Mouse (Mus musculus): Measurements from ENCODE around the gene Rpl23.
A peak's percentile ranks its signal among the peaks of the same experiment; 100 is the strongest.
"Not testable (repeated sequence)": the region's sequence is repeated elsewhere in the genome, so short reads cannot be mapped to it uniquely, and the experiment has no call there.

Gene Rpl23

GRCm38 (mm10) chr11:97799994-97800690 lies 17.9 kb upstream of the Rpl23 start:
- peak in 1 of 2 experiments; percentile 31 for DNase-seq (ENCODE audit: low spot score in 2 of 2)

- peak; percentile 68 to 82 for DNase-seq (ENCODE audit: low spot score in 2 of 2)
Measured at GRCm38 (mm10) chr11:97799146-97799993, 17.1 kb upstream of the Rpl23 start.

GRCm38 (mm10) chr11:97798782-97799145 lies 16.5 kb upstream of the Rpl23 start, which contains the start of gene Lasp1:
Gene Lasp1, plus strand, starts transcription at chr11:97799000.
- DNase-seq (ENCODE audit: low spot score in 2 of 2) = peak; percentile 92 to 94

- DNase-seq (ENCODE audit: low spot score in 2 of 2) = no peak
Measured at GRCm38 (mm10) chr11:97798083-97798435, 15.8 kb upstream of the Rpl23 start.

GRCm38 (mm10) chr11:97797369-97798082 lies 15.3 kb upstream of the Rpl23 start:
- no peak for DNase-seq (ENCODE audit: low spot score in 2 of 2)

GRCm38 (mm10) chr11:97796910-97797309 lies 14.7 kb upstream of the Rpl23 start:
- peak; percentile 73 to 83 for DNase-seq (ENCODE audit: low spot score in 2 of 2)

GRCm38 (mm10) chr11:97793165-97793564 lies 10.9 kb upstream of the Rpl23 start:
- no peak for DNase-seq (ENCODE audit: low spot score in 2 of 2)

GRCm38 (mm10) chr11:97790778-97791438 lies 8.7 kb upstream of the Rpl23 start:
- not testable (repeated sequence) for DNase-seq (ENCODE audit: low spot score in 2 of 2)

GRCm38 (mm10) chr11:97789727-97790126 lies 7.5 kb upstream of the Rpl23 start:
- no peak for DNase-seq (ENCODE audit: low spot score in 2 of 2)

- no peak for DNase-seq (ENCODE audit: low spot score in 2 of 2)
Measured at GRCm38 (mm10) chr11:97787961-97788360, 5.7 kb upstream of the Rpl23 start.

- no peak for DNase-seq (ENCODE audit: low spot score in 2 of 2)
Measured at GRCm38 (mm10) chr11:97782564-97782895, 293 bp upstream of the Rpl23 start.

- no peak for DNase-seq (ENCODE audit: low spot score in 2 of 2)
Measured at GRCm38 (mm10) chr11:97781478-97781831, 782 bp downstream of the Rpl23 start.

GRCm38 (mm10) chr11:97779968-97780701 lies 2.1 kb downstream of the Rpl23 start:
- DNase-seq (ENCODE audit: low spot score in 2 of 2) = no peak

- no peak for DNase-seq (ENCODE audit: low spot score in 2 of 2)
Measured at GRCm38 (mm10) chr11:97778918-97779317, 3.3 kb downstream of the Rpl23 start.

GRCm38 (mm10) chr11:97777129-97777529 lies 5.1 kb downstream of the Rpl23 start:
- no peak for DNase-seq (ENCODE audit: low spot score in 2 of 2)

- no peak for DNase-seq (ENCODE audit: low spot score in 2 of 2)
Measured at GRCm38 (mm10) chr11:97776497-97777128, 5.6 kb downstream of the Rpl23 start.

- DNase-seq (ENCODE audit: low spot score in 2 of 2) = no peak
Measured at GRCm38 (mm10) chr11:97775808-97776496, 6.3 kb downstream of the Rpl23 start, which contains the start of gene 1700001P01Rik. Gene 1700001P01Rik, minus strand, starts transcription at chr11:97775918.

GRCm38 (mm10) chr11:97775186-97775585 lies 7.1 kb downstream of the Rpl23 start:
- no peak for DNase-seq (ENCODE audit: low spot score in 2 of 2)

- no peak for DNase-seq (ENCODE audit: low spot score in 2 of 2)
Measured at GRCm38 (mm10) chr11:97771410-97771809, 10.8 kb downstream of the Rpl23 start.

GRCm38 (mm10) chr11:97769704-97770103 lies 12.5 kb downstream of the Rpl23 start:
- no peak for DNase-seq (ENCODE audit: low spot score in 2 of 2)
